Mouse (Mus musculus) stomach, postnatal 0 days (tissue): ENCODE results near the gene Upk3b.

Source experiments
- CTCF ChIP-seq: IDR thresholded peaks from 2 replicates; pipeline ENCODE4 v1.5.1; 2016; ENCODE audit warnings: antibody characterized with exemption, low read depth, mild to moderate bottlenecking, moderate library complexity
- EP300 ChIP-seq: optimal IDR thresholded peaks from 2 replicates; pipeline ENCODE3; 2016; ENCODE audit warnings: antibody characterized with exemption

- TF ChIP-seq CTCF (no peak), EP300 (no peak)
These were observed 56.8 kb downstream of the Upk3b start for GRCm38 (mm10) chr5:136095089-136095488.
